Mouse (Mus musculus) limb, embryonic 11.5 days (tissue): ENCODE results near the gene Cog6. TPM values are rescaled to one million over a fixed set of nuclear protein-coding genes. Genes with fewer than 3 reads are reported as not detected.

Source experiments
- ATAC-seq: fragments of 200-750 bp; cut with Nextera tagmentation; 2 replicates; pipeline ENCODE4 v1.8.0; 2017; ENCODE audit warnings: low read depth; ENCODE audit not compliant: insufficient number of reproducible peaks, low FRiP score, low TSS enrichment
- DNase-seq: peaks from one replicate; pipeline ENCODE4 v3.0.0-alpha.2; 2015; ENCODE audit warnings: low spot score
- H3K27ac ChIP-seq: fragments of 300-500 bp; sonication (generic); replicated peaks from 2 replicates; pipeline ENCODE4 v1.5.1; 2014; ENCODE audit warnings: low read depth, mild to moderate bottlenecking, low read length
- H3K27me3 ChIP-seq: fragments of 300-500 bp; sonication (generic); 2 replicates; pipeline ENCODE4 v1.6.1; 2014; ENCODE audit warnings: mild to moderate bottlenecking, low read length, mixed read lengths; ENCODE audit not compliant: control insufficient read depth, insufficient read depth
- H3K36me3 ChIP-seq: fragments of 300-500 bp; sonication (generic); 2 replicates; pipeline ENCODE4 v1.6.1; 2014; ENCODE audit warnings: mild to moderate bottlenecking, low read length, moderate library complexity, mixed read lengths; ENCODE audit not compliant: control insufficient read depth, insufficient read depth
- H3K4me1 ChIP-seq: fragments of 300-500 bp; sonication (generic); 2 replicates; pipeline ENCODE4 v1.6.1; 2014; ENCODE audit warnings: low read length, mixed read lengths; ENCODE audit not compliant: control insufficient read depth, insufficient read depth
- H3K4me2 ChIP-seq: fragments of 300-500 bp; sonication (generic); 2 replicates; pipeline ENCODE4 v1.6.1; 2014; ENCODE audit warnings: low read depth, mild to moderate bottlenecking, moderate library complexity; ENCODE audit not compliant: severe bottlenecking
- H3K4me3 ChIP-seq: fragments of 300-500 bp; sonication (generic); 2 replicates; pipeline ENCODE4 v1.5.1; 2014; ENCODE audit warnings: low read depth, low read length
- H3K9ac ChIP-seq: fragments of 300-500 bp; sonication (generic); 2 replicates; pipeline ENCODE4 v1.6.1; 2014; ENCODE audit warnings: mild to moderate bottlenecking, low read length
- H3K9me3 ChIP-seq: fragments of 300-500 bp; sonication (generic); 2 replicates; pipeline ENCODE4 v1.6.1; 2016; ENCODE audit warnings: low read length; ENCODE audit not compliant: control insufficient read depth
- WGBS: fragments of 180-500 bp; shearing (Covaris S2); extraction: QIAGEN DNeasy Blood & Tissue Kit; methylation state at CpG from one replicate; pipeline ENCODE4 v1.1.7; 2014; 5-methylcytosine and 5-hydroxymethylcytosine counted together
- polyA plus RNA-seq: library from polyadenylated mRNA; unstranded; fragments of >200 nt; fragmentation: Nextera tagmentation; extraction: Ambion mirVana; gene quantifications from 2 replicates; pipeline ENCODE4 v1.2.1, GENCODE M21; 2014

The Cog6 gene
- polyA plus RNA-seq, 1 experiment from 2014 or later, result 46.7 TPM

DNA sequence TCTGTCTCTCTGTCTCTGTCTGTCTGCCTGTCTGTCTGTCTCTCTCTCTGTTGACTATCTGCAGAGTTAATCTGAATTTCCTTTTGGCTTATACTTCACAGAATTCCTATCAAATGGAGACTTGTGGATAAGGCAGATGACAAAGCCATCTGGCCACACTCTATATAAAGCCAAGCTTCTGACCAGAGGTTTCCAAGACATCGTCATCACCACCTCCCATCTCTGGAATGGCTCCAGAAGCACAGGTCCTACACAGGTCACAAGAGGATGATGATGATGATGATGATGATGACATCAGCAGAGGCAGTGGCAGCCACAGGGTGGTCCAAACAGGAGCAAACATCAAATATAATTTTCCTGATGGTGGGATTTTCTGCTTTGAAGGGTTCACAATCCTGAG, 63.2 kb downstream of the Cog6 start:
- ATAC-seq (no peak), DNase-seq (no peak)
- Histone ChIP-seq H3K9me3 (no peaks in the 10 kb centered on the region), H3K36me3 (no peaks in the 10 kb centered on the region), H3K4me2 (no peak overlapping the region), H3K27ac (no peak overlapping the region), H3K27me3 (no peaks in the 10 kb centered on the region), H3K4me1 (no peaks in the 10 kb centered on the region), H3K9ac (no peak overlapping the region), H3K4me3 (no peak overlapping the region)
- WGBS, result 94% methylated on average over 1 of the region's 1 CpGs

GRCm38 (mm10) chr3:52948824-52949223, 68.2 kb downstream of the Cog6 start:
- Histone ChIP-seq H3K36me3 (no peaks in the 10 kb centered on the region), H3K4me3 (no peak overlapping the region), H3K27ac (no peak overlapping the region), H3K4me2 (no peak overlapping the region), H3K9me3 (no peaks in the 10 kb centered on the region), H3K4me1 (no peaks in the 10 kb centered on the region), H3K9ac (no peak overlapping the region), H3K27me3 (no peaks in the 10 kb centered on the region)
- WGBS, result 93% methylated on average over 5 of the region's 5 CpGs
- DNase-seq (no peak), ATAC-seq (no peak)

DNA sequence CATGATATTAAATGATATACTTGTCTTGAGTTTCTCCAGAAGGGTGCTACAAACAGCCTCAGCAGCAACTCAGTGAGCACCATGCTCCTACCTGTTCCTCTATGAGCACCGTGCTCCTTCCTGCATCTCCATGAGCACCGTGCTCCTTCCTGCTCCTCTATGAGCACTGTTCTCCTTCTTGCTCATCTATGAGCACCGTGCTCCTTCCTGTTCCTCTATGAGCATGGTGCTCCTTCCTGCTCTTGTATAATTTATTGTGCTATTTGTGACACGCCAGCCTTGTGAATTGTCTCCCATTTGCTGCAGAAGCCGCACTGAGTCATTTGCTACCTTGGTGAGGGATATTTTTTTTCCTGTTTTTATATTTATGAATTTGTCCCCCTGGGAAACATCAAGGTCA, 69.6 kb downstream of the Cog6 start:
- no peak overlapping the region for H3K4me3 ChIP-seq
- no peak overlapping the region for H3K4me2 ChIP-seq
- no peaks in the 10 kb centered on the region for H3K9me3 ChIP-seq
- no peaks in the 10 kb centered on the region for H3K4me1 ChIP-seq
- H3K27me3 ChIP-seq, result no peaks in the 10 kb centered on the region
- ATAC-seq (no peak), DNase-seq (no peak)
- no peak overlapping the region for H3K27ac ChIP-seq
- no peak overlapping the region for H3K9ac ChIP-seq
- no peaks in the 10 kb centered on the region for H3K36me3 ChIP-seq
- WGBS, result 88% methylated on average over 5 of the region's 5 CpGs

DNA sequence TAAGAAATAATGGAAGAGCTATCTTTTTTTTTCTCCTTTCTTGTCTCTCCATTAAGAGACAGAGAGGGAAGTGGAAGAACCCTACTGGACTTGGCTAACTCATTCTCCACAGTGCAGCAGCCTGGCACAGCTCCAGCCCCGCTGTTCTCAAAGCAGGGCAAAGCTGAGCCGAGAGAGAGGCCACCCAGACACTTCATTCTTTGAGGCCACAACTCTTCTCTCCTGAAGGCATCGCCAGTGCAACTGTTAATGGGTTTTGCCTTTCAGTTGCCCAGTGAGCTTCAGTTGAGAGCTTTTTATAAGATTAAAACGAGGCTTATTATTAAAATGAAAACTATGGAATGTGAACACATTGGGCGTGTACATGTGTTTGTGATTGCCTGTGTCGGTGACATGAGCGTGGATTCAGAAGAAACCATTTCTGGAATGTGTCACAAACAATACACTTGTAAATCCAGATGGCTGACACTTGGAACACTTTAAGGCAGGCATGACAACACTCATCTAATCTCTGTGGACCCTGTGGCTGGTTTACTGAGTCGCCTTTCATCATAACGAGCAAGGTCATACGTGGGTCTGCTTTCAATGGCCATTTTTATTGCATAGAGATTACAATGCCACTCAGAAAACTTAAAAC, 76.1 kb downstream of the Cog6 start:
- H3K4me1 ChIP-seq, result peaks cover 7% of the 10 kb centered on the region; the same call in 1 of the 2 replicates
- no peaks in the 10 kb centered on the region for H3K27me3 ChIP-seq
- no peak for DNase-seq
- ATAC-seq, result no peak
- H3K4me3 ChIP-seq, result no peak overlapping the region
- no peak overlapping the region for H3K27ac ChIP-seq
- H3K4me2 ChIP-seq, result no peak overlapping the region; the same call in 1 of the 2 replicates
- H3K36me3 ChIP-seq, result no peaks in the 10 kb centered on the region
- no peak overlapping the region for H3K9ac ChIP-seq
- no peaks in the 10 kb centered on the region for H3K9me3 ChIP-seq
- 29% methylated on average over 10 of the region's 10 CpGs for WGBS

GRCm38 (mm10) chr3:52938398-52938797, 78.6 kb downstream of the Cog6 start:
- no peak for DNase-seq
- Histone ChIP-seq H3K9me3 (no peaks in the 10 kb centered on the region), H3K36me3 (no peaks in the 10 kb centered on the region), H3K9ac (no peak overlapping the region), H3K27ac (no peak overlapping the region), H3K4me3 (no peak overlapping the region), H3K4me2 (no peak overlapping the region), H3K4me1 (peaks cover 7% of the 10 kb centered on the region; the same call in 1 of the 2 replicates), H3K27me3 (no peaks in the 10 kb centered on the region)
- ATAC-seq, result no peak
- WGBS, result 87% methylated on average over 5 of the region's 5 CpGs

DNA sequence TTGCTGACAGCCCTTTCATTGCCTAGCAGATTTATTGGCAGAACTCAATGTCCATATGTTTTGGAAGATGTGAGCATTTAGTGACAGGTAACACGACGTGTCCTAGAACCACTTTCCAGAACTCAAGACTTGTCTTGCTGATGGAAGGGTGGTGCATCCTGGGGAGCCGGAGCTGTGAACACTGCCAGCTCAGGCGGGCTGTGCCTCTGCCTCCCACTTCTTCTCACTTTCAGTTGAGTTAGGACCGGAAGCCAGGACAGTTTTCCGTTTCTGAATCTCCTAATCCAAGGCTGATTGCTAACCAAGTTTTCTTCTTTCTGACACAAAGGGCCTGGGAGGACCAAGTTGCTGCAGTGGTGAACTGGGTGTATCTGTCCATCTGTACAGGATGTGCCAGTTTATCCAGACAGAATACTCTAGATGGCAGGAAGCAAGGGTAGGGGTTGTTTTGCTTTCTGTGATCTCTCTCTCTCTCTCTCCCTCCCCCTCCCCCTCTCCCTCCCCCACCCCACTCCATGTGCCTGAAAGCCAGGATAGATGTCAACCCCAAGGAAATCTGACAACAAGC, 79.2 kb downstream of the Cog6 start:
- no peak overlapping the region for H3K4me3 ChIP-seq
- no peak overlapping the region for H3K27ac ChIP-seq
- H3K9ac ChIP-seq, result no peak overlapping the region
- no peaks in the 10 kb centered on the region for H3K36me3 ChIP-seq
- DNase-seq (no peak), ATAC-seq (no peak)
- H3K27me3 ChIP-seq, result no peaks in the 10 kb centered on the region
- no peak overlapping the region for H3K4me2 ChIP-seq
- no peaks in the 10 kb centered on the region for H3K9me3 ChIP-seq
- WGBS, result 67% methylated on average over 6 of the region's 6 CpGs
- H3K4me1 ChIP-seq, result peaks cover 7% of the 10 kb centered on the region; the same call in 1 of the 2 replicates

DNA sequence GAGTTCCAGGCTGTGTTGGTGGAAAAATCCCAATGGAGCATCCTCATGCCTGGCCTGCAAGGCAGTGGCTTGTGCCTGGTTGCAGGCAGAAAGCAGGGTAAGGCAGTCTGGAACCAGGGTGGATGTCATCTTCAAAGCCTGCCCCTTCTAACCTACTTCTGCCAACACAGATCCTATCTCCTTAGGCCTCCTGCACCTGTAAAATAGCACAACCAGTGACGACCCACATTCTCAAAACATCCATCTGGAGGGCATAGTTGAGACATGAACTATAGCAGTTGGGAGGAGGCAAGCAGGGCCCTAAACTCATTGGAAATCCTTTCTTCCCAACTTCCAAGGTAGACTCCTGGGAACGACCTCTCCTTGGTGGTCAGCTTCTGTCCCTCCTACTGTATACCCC, 85.1 kb downstream of the Cog6 start:
- DNase-seq (no peak), ATAC-seq (no peak)
- no peak overlapping the region for H3K4me3 ChIP-seq
- no peaks in the 10 kb centered on the region for H3K27me3 ChIP-seq
- H3K9ac ChIP-seq, result no peak overlapping the region
- H3K4me1 ChIP-seq, result no peaks in the 10 kb centered on the region
- no peaks in the 10 kb centered on the region for H3K36me3 ChIP-seq
- H3K9me3 ChIP-seq, result no peaks in the 10 kb centered on the region
- no peak overlapping the region for H3K27ac ChIP-seq
- WGBS, result 71% methylated on average over 2 of the region's 2 CpGs
- H3K4me2 ChIP-seq, result no peak overlapping the region
